Mouse (Mus musculus) B cell, adult 62 days (primary cell): ENCODE measurements around the gene Ccn2. TPM values are rescaled to one million over a fixed set of nuclear protein-coding genes. Genes with fewer than 3 reads are reported as not detected.

Source experiments
- total RNA-seq: library from RNA; stranded (reverse); gene quantifications from 4 replicates; pipeline ENCODE4 v1.2.4, GENCODE M21; 2023

Gene Ccn2
- total RNA-seq: not detected in 4 replicates

DNA sequence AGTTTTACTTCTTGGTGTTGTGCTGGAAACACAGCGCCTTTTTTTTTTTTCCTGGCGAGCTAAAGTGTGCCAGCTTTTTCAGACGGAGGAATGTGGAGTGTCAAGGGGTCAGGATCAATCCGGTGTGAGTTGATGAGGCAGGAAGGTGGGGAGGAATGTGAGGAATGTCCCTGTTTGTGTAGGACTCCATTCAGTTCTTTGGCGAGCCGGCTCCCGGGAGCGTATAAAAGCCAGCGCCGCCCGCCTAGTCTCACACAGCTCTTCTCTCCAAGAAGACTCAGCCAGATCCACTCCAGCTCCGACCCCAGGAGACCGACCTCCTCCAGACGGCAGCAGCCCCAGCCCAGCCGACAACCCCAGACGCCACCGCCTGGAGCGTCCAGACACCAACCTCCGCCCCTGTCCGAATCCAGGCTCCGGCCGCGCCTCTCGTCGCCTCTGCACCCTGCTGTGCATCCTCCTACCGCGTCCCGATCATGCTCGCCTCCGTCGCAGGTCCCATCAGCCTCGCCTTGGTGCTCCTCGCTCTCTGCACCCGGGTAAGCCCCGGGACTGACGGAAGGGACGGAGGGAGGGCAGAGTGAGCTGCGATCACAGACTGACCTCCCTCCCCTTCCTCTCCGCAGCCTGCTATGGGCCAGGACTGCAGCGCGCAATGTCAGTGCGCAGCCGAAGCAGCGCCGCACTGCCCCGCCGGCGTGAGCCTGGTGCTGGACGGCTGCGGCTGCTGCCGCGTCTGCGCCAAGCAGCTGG lies at the start of gene Ccn2:
Gene Ccn2 (plus strand): TSS at position 193 of the 753 bp plus-strand sequence.

Other genes starting within 250 kb of the Ccn2 start
- gene Enpp1, start 116.7 kb downstream of the Ccn2 start, total RNA-seq: 24.9 to 29.8 TPM (median 28.6 TPM) in 4 replicates
- not detected in 4 replicates for gene Enpp3, start 247.4 kb downstream of the Ccn2 start, total RNA-seq